Mouse (Mus musculus) fat pad, adult 2 months (tissue): ENCODE measurements around the gene Ncdn.

ENCODE experiments used
- DNase-seq: peaks from one replicate; pipeline ENCODE4 v3.0.0-alpha.2; 2011; ENCODE audit warnings: low read depth, low spot score; ENCODE audit errors: extremely low read depth

Gene Ncdn

GRCm38 (mm10) chr4:126753268-126754230 lies at the start of gene Ncdn, which contains the start of gene AU040320:
Gene Ncdn, minus strand, starts transcription at chr4:126753438.
Gene AU040320, plus strand, starts transcription at chr4:126753544.
- DNase-seq, result no peak

DNA sequence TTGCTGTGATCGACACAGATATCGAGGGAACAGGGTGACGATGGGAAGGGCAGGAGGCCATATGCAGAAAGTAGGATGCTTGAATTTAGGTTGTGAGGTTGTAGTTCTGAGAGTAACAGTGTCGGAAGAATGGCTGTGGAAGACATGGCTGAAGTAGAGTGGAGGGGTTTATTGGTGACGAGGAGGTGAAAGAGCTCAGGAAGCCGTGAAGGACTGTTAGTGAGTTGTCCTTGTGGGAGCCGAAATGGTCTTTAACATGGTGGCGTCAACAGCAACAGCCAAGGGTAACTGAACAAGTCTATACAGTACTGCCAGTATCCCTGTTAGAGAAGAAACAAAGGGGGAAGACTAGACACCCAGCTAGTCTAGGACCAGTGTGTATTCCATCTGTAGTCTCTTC lies 48.9 kb upstream of the Ncdn start:
- DNase-seq, result no peak

DNA sequence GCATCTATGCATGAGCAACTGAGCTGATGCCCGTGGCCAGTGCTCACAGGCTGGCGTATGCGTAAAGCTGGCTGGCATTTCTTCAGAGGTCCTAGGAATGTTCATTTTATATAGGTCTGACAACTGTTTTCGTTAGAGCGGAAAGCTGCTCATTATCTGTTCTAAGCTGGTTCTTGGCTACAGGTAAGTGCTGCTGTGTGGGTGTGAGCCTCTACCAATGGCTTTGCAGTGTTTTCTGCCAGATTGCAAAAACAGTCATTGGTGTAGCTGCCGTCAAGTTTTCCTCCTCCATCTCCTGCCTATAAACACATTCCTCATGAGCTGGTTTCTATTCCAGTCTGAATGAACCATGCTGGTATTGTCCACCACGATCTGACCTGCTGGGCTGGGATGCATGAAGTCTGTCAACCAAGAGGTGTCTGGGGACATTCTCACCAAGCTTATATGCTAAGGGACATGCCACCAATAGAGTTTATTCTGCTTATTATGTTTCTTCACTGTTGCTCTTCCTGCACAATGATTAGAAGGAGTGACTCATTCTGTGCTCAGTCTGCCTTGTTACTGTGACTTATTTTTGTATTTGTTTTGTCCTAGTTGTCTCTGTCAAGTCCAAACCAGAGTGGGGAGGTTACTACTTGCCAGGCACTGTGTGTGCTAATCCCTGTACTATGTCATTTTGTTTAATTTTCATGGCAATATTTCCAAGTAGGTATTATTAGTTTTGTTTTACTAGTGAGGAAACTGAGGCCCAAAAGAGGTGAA lies 39.3 kb upstream of the Ncdn start:
- DNase-seq, result no peak

DNA sequence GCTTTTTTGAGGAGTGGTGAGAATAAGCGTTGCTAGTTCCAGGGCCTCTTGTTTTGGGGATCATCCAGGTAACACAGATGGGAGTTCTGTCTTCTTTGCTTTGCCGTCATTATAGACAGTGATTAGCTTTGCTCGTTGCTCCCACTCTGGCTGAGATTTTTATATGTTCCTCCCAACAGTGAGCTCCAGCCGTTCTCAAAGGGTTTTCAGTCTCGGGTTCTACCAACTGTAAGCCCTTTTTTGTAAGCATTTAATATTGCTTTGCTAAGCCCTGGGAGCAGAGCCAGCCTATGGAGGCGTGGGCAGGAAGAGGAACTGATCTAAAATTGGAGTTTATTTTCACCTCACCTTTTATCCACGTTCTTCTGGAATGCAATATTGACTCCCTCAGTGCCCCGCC lies 29.8 kb upstream of the Ncdn start:
- no peak for DNase-seq

DNA sequence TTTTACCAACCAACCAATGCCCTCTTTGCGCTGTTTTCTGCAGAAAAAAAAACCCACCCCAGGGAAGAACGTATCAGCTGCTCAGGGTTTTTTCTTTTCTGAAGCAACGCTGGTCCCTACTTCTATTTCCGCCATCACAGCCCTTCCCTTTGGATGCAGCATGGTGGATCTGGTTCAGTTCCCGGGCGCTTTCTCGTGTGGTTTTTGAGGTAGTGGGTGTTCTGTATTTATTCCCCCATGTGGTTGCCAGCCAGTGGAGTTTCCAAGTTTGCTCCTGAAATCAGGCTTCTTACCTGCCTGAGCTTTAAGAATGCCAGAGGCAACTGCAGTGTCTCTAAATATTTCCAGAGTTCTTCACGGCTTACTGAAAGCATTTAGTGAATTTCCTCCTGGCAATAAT lies 29.3 kb upstream of the Ncdn start:
- DNase-seq, result no peak

GRCm38 (mm10) chr4:126781871-126782270 lies 28.6 kb upstream of the Ncdn start:
- DNase-seq, result no peak

DNA sequence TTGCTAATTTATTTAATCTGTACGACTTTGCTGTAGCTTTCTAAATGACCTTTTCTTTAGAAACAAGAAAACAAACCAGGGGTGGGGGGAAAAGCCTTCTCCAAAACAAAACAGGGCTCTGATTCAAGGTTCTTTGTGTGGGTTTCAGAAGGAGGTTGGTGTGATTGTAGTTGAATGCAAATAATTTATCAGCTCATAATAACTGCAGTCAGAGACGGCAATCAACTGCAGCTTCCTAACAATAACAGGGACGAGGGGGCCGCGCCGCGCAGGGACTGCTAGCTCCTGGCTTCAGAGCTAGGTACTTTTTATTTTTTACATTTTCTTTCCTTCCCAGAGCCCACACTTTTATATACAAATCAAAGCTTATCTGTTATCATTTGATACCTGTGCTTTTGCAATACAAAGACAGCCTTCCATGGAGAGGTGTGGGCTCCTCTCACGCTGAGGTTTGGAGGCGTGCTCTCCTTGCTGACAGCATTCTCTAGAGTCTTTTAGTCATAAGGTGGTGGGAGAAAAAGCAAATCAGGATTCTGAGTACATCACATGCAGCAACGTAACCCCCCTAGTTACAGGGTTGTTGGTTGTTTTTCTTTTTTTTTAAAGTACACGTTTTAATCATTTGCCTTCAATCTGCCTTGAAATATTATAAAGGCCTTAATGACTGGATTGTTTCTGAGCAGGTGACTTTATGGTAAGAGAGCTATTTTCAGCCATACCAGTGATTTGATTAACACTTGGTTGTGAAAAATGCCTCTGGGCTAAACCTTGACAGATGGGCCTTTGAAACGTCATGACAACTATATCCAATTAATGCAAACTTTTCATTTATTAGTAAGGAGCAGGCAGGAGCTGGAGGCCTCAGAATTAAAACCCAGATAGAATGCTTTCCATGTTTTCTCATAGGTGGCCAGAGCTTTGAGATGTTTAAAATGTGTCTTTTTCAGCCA lies 26.9 kb upstream of the Ncdn start:
- no peak for DNase-seq

GRCm38 (mm10) chr4:126779148-126779581 lies 25.9 kb upstream of the Ncdn start:
- no peak for DNase-seq

DNA sequence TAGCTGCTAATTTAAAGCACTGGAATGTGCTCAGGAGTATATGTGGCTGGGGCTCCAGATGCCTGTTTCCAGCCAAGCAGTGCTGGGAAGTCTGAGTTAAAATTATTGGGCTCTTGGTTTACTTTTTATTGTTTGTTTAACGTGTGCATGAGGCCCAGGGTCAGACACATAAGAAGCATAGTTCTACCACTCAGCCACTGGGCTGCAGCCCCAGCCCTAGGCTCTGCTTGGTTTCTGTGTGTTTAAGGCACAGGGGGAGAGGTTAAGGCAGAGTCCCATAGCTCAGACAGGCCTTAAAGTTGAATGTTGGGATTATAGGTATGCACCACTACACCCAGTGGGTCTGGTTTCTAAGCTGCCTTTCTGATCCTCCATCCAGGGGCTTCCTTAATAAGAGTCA lies 21.9 kb upstream of the Ncdn start:
- no peak for DNase-seq

- DNase-seq, result no peak
These were observed 20.6 kb upstream of the Ncdn start for GRCm38 (mm10) chr4:126773871-126774270.

GRCm38 (mm10) chr4:126770831-126771230 lies 17.6 kb upstream of the Ncdn start:
- DNase-seq, result no peak

DNA sequence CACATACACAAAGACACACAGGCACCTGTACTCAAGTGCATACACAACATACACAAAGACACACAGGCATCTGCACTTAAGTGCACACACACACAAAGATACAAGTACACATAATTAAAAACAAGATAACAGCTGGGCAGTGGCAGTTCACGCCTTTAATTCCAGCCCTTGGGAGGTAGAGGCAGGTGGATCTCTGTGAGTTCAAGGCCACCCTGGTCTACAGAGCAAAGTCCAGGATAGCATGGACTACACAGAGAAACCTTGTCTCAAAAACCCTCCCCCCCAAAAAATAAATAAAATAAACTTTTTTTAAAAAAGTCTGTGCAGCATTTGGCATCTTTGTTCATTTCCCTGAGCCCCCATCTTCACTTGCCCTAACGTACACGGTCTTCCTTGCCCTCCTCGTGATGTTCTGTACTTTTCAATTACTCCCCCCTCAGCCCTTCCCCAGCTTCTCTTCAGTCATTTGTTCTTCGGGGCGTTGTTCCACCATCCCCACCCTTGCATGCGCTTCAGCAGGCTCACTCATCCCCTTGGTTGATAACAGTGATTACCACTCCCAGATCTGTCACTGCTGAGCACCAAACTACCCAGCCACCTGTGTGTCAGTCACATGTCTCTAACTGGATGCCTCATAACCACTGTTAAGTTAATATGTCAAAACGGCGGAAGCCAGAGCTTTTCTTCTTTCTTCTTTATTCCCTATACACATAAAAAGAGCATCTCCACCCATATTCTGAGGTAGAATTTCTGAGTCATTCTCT lies 16.7 kb upstream of the Ncdn start:
- no peak for DNase-seq

GRCm38 (mm10) chr4:126763483-126763882 lies 10.2 kb upstream of the Ncdn start:
- DNase-seq, result no peak

- no peak for DNase-seq
These were observed 9.5 kb upstream of the Ncdn start for GRCm38 (mm10) chr4:126762586-126763359.

- no peak for DNase-seq
These were observed 6.2 kb upstream of the Ncdn start for GRCm38 (mm10) chr4:126759435-126759834.

DNA sequence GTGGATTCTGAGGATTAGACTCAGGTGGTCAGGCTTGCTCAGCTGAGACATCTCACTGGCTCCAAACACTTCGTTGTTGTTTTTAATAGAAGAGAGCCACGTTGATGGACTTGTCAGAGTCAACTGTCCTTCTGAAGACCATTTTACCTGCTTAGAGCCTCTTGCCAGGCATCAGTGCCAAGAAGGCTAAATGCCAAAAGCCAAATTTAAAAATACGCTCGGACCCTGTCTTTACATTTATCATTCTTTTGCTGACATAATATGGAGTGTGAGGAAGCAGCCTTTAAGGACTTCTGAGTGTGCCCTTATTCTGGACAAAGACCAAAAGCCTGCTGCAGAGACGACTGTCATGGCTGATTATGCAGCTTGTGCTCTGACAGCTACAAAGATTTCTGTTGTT lies 5.1 kb upstream of the Ncdn start:
- no peak for DNase-seq

GRCm38 (mm10) chr4:126756766-126757165 lies 3.5 kb upstream of the Ncdn start:
- DNase-seq, result no peak

- no peak for DNase-seq
These were observed 1.6 kb upstream of the Ncdn start for GRCm38 (mm10) chr4:126754736-126755374.

DNA sequence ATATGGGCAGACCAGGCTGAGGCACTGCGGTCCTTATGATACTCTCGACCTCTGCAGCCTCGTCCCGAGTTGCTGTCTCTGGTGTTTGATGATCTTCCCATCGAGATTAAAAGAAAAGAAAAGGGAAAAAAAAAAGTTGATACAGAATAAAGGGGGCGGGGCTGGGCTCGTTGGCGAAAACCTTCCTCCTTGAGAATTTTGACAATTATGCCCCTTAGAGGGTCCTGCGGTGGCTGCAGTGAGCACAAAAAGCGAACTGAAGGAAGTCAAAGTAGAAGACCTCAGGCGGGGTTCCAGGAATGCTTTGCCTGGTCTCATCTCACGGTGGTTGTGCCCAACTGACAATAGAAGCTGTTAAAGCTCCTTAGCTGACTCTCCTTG lies 983 bp upstream of the Ncdn start:
- no peak for DNase-seq
